Mouse (Mus musculus): ENCODE results near the gene Apela. TPM values are rescaled to one million over a fixed set of nuclear protein-coding genes. Genes with fewer than 3 reads are reported as not detected.

The Apela gene
- polyA plus RNA-seq (2012; rRNA removed) (17.3 and 19.2 TPM in 2 replicates), polyA plus RNA-seq (2014; fragmentation: Nextera tagmentation; extraction: Ambion mirVana) (11.2 and 14.8 TPM in 2 replicates)

GRCm38 (mm10) chr8:65037117-65037533 is at the start of gene Apela:
Gene Apela (minus strand): TSS chr8:65037336.
- peak; percentile 83 for ATAC-seq (ENCODE audit: low FRiP score, low read depth)
- no peak within 1 kb of the TSS for H3K9ac ChIP-seq (ENCODE audit: low read depth, low read length, severe bottlenecking)
- peak; percentile 61 for DNase-seq (ENCODE audit: low spot score)
- TF ChIP-seq POLR2A (IDR thresholded peaks at IDR 0.05; ENCODE audit: borderline replicate concordance, extremely low read depth, insufficient read depth, insufficient read length), result no peak
- H3K9me3 ChIP-seq (ENCODE audit: control insufficient read depth, low read length), result no peaks in the 10 kb centered on the region
- H3K27me3 ChIP-seq (ENCODE audit: control insufficient read depth, insufficient read depth, low read length), result no peaks in the 10 kb centered on the region
- no peaks in the 10 kb centered on the region for H3K36me3 ChIP-seq (ENCODE audit: control insufficient read depth, insufficient read depth, low read length)
- H3K4me2 ChIP-seq (replicated peaks; ENCODE audit: low read depth, low read length, severe bottlenecking), result peak within 1 kb of the TSS; percentile 52
- no peak within 1 kb of the TSS for H3K27ac ChIP-seq (replicated peaks; ENCODE audit: low read depth, low read length)
- under 1% methylated on average over 8 of the region's 8 CpGs for WGBS
- peaks cover 10% of the 10 kb centered on the region for H3K4me1 ChIP-seq (ENCODE audit: control insufficient read depth, insufficient read depth, low read length)
- peak within 1 kb of the TSS; percentile 32 for H3K4me3 ChIP-seq (replicated peaks; ENCODE audit: low read length)

DNA sequence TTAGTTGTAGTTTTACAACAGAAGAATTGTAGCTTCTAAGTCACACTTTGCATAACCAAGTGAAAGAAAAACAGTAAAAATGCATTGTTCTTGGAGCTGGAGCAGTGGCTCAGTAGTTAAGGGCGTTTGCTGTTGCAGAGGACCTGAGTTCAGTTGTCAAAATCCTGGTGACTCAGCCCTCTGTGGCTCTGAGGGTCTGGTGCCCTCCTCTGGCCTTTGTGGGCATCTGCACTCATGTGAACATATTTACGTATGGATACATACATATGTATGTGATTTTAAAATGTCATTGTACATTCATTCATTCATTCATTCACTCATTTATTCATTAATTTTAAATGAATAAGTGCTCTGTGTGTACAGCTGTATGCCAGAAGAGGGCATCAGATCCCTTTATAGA is 48.5 kb upstream of the Apela start:
- no peak overlapping the region for H3K4me3 ChIP-seq (replicated peaks; ENCODE audit: low read length)
- no peak for ATAC-seq (ENCODE audit: low FRiP score, low read depth)

GRCm38 (mm10) chr8:65080731-65081130 is 43.6 kb upstream of the Apela start:
- no peak for DNase-seq (ENCODE audit: low spot score)
- H3K9ac ChIP-seq (ENCODE audit: low read depth, low read length, severe bottlenecking), result no peak overlapping the region
- H3K4me2 ChIP-seq (replicated peaks; ENCODE audit: low read depth, low read length, severe bottlenecking), result no peak overlapping the region
- H3K4me3 ChIP-seq (replicated peaks; ENCODE audit: low read length), result no peak overlapping the region
- no peaks in the 10 kb centered on the region for H3K27me3 ChIP-seq (ENCODE audit: control insufficient read depth, insufficient read depth, low read length)
- no peak for TF ChIP-seq POLR2A (IDR thresholded peaks at IDR 0.05; ENCODE audit: borderline replicate concordance, extremely low read depth, insufficient read depth, insufficient read length)
- ATAC-seq (ENCODE audit: low FRiP score, low read depth), result no peak
- WGBS, result 82% methylated on average over 9 of the region's 9 CpGs
- H3K36me3 ChIP-seq (ENCODE audit: control insufficient read depth, insufficient read depth, low read length), result no peaks in the 10 kb centered on the region
- no peaks in the 10 kb centered on the region for H3K9me3 ChIP-seq (ENCODE audit: control insufficient read depth, low read length)
- no peaks in the 10 kb centered on the region for H3K4me1 ChIP-seq (ENCODE audit: control insufficient read depth, insufficient read depth, low read length)
- H3K27ac ChIP-seq (replicated peaks; ENCODE audit: low read depth, low read length), result no peak overlapping the region

More for the DNA sequence above, 48.5 kb upstream of the Apela start:
- H3K4me1 ChIP-seq (ENCODE audit: control insufficient read depth, insufficient read depth, low read length), result 0 out of 2 replicates have a peak, but pooled peaks cover 2% of the 10 kb centered on the region
- WGBS, result 77% methylated on average over 2 of the region's 2 CpGs
- no peaks in the 10 kb centered on the region for H3K27me3 ChIP-seq (ENCODE audit: control insufficient read depth, insufficient read depth, low read length)
- DNase-seq (ENCODE audit: low spot score), result no peak
- H3K36me3 ChIP-seq (ENCODE audit: control insufficient read depth, insufficient read depth, low read length), result no peaks in the 10 kb centered on the region
- H3K27ac ChIP-seq (replicated peaks; ENCODE audit: low read depth, low read length), result no peak overlapping the region
- no peak overlapping the region for H3K4me2 ChIP-seq (replicated peaks; ENCODE audit: low read depth, low read length, severe bottlenecking)
- H3K9me3 ChIP-seq (ENCODE audit: control insufficient read depth, low read length), result no peaks in the 10 kb centered on the region
- no peak overlapping the region for H3K9ac ChIP-seq (ENCODE audit: low read depth, low read length, severe bottlenecking)
- no peak for TF ChIP-seq POLR2A (IDR thresholded peaks at IDR 0.05; ENCODE audit: borderline replicate concordance, extremely low read depth, insufficient read depth, insufficient read length)

DNA sequence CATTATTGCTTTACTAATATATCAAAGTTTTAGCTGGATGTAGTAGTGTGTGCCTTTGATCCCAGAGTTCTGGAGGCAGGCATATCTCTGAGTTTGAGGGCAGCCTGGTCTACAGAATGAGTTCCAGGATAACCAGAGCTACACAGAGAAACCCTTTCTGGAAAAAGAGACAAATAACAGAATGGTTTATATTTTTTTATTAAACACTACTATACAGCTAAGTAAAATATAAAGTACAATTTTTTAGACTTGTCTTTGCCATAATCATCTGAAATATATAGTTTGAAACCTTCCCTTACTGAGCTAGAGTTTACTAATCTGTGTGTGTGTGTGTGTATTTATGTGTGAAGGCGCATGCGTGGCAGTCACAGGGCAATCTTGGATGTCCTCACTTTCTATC is 37.6 kb upstream of the Apela start, which contains the start of gene Gm10663:
Gene Gm10663 (plus strand): TSS at position 301 of the 400 bp plus-strand sequence.
- WGBS, result 87% methylated on average over 2 of the region's 2 CpGs
- H3K4me3 ChIP-seq (replicated peaks; ENCODE audit: low read length), result no peak within 1 kb of the TSS

DNA sequence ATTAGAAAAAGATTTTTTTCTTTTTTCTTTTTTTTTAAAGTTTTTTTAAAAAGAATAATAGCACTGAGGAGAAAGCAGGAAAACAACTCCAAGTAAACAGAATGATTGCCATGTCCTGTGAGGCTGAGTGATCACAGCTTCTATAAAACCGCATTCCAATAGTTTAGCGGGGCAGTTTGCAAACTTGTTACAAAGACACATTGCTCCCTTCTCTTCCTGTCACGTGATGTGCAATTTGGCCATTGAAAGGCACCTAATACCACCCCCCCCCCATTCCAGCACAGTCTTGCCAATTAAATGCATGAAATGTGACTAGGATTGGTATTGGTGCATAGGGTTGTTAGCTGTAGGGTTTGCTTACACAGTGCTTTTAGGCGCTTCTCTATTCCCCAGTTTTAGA is 33.9 kb upstream of the Apela start:
- 51% methylated on average over 4 of the region's 4 CpGs for WGBS
- no peak for ATAC-seq (ENCODE audit: low FRiP score, low read depth)

More for the DNA sequence above, 37.6 kb upstream of the Apela start, which contains the start of gene Gm10663:
- no peaks in the 10 kb centered on the region for H3K9me3 ChIP-seq (ENCODE audit: control insufficient read depth, low read length)
- no peak within 1 kb of the TSS for H3K9ac ChIP-seq (ENCODE audit: low read depth, low read length, severe bottlenecking)
- no peaks in the 10 kb centered on the region for H3K4me1 ChIP-seq (ENCODE audit: control insufficient read depth, insufficient read depth, low read length)
- DNase-seq (ENCODE audit: low spot score) (no peak), ATAC-seq (ENCODE audit: low FRiP score, low read depth) (no peak)
- H3K27ac ChIP-seq (replicated peaks; ENCODE audit: low read depth, low read length), result no peak within 1 kb of the TSS
- no peaks in the 10 kb centered on the region for H3K27me3 ChIP-seq (ENCODE audit: control insufficient read depth, insufficient read depth, low read length)
- H3K36me3 ChIP-seq (ENCODE audit: control insufficient read depth, insufficient read depth, low read length), result no peaks in the 10 kb centered on the region
- TF ChIP-seq POLR2A (IDR thresholded peaks at IDR 0.05; ENCODE audit: borderline replicate concordance, extremely low read depth, insufficient read depth, insufficient read length), result no peak
- no peak within 1 kb of the TSS for H3K4me2 ChIP-seq (replicated peaks; ENCODE audit: low read depth, low read length, severe bottlenecking)

More for the DNA sequence above, 33.9 kb upstream of the Apela start:
- Histone ChIP-seq H3K27ac (replicated peaks; ENCODE audit: low read depth, low read length) (no peak overlapping the region), H3K4me2 (replicated peaks; ENCODE audit: low read depth, low read length, severe bottlenecking) (no peak overlapping the region), H3K4me3 (replicated peaks; ENCODE audit: low read length) (no peak overlapping the region), H3K4me1 (ENCODE audit: control insufficient read depth, insufficient read depth, low read length) (no peaks in the 10 kb centered on the region), H3K36me3 (ENCODE audit: control insufficient read depth, insufficient read depth, low read length) (no peaks in the 10 kb centered on the region), H3K27me3 (ENCODE audit: control insufficient read depth, insufficient read depth, low read length) (no peaks in the 10 kb centered on the region), H3K9me3 (ENCODE audit: control insufficient read depth, low read length) (no peaks in the 10 kb centered on the region), H3K9ac (ENCODE audit: low read depth, low read length, severe bottlenecking) (no peak overlapping the region)
- TF ChIP-seq POLR2A (IDR thresholded peaks at IDR 0.05; ENCODE audit: borderline replicate concordance, extremely low read depth, insufficient read depth, insufficient read length), result no peak
- no peak for DNase-seq (ENCODE audit: low spot score)

All from limb, embryonic 14.5 days (tissue).